Mouse (Mus musculus): ENCODE results near the gene Fah. TPM values are rescaled to one million over a fixed set of nuclear protein-coding genes. Genes with fewer than 3 reads are reported as not detected.
A peak's percentile ranks its signal among the peaks of the same experiment; 100 is the strongest.

Gene Fah
- 15.0 TPM in 2 replicates for polyA plus RNA-seq (2015; fragmentation: Nextera tagmentation; extraction: Ambion mirVana)

DNA sequence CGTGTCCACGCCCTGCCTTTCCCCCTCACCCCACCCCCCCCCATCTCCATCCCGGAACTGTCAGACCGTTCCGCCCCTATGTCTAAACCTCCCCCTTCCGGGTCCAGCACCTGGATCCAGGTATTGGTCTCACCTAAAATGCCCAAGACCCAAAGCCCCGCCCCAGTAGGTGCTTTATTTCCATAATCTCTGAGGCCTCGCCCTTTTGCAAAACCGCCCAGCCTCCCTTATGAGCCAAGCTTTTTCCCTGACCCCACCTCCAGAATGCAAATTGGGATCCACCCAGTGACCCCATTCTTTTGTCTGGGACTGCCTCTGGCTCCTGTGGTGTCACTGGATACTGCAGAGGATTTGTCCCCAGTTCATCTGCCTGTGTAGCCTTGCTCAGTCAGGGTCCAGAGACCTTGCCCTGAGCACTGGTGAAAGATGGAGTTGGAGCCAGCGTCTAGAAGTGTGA is at the start of gene Fah:
Fah (minus strand) TSS at position 430 of the 457 bp plus-strand sequence.
- H3K4me3 ChIP-seq (replicated peaks; ENCODE audit: low read length), result peak within 1 kb of the TSS; percentile 61
- peak within 1 kb of the TSS; percentile 70 for H3K9ac ChIP-seq (ENCODE audit: low read length)
- H3K9me3 ChIP-seq (replicated peaks; ENCODE audit: control insufficient read depth, low read length), result no peaks in the 10 kb centered on the region
- 2% methylated on average over 10 of the region's 10 CpGs for WGBS
- H3K4me2 ChIP-seq (ENCODE audit: low read depth, low read length), result peak within 1 kb of the TSS; percentile 97
- ATAC-seq (ENCODE audit: insufficient read depth, low FRiP score), result peak; percentile 73
- no peaks in the 10 kb centered on the region for H3K27me3 ChIP-seq (ENCODE audit: control insufficient read depth, insufficient read depth, low read length)
- H3K4me1 ChIP-seq (ENCODE audit: control insufficient read depth, insufficient read depth, low read length), result peaks cover 9% of the 10 kb centered on the region; the same call in 1 of the 2 replicates
- H3K36me3 ChIP-seq (ENCODE audit: control insufficient read depth, insufficient read depth, low read length), result no peaks in the 10 kb centered on the region
- H3K27ac ChIP-seq (ENCODE audit: low read length), result peak within 1 kb of the TSS; percentile 6; the same call in 1 of the 2 replicates

DNA sequence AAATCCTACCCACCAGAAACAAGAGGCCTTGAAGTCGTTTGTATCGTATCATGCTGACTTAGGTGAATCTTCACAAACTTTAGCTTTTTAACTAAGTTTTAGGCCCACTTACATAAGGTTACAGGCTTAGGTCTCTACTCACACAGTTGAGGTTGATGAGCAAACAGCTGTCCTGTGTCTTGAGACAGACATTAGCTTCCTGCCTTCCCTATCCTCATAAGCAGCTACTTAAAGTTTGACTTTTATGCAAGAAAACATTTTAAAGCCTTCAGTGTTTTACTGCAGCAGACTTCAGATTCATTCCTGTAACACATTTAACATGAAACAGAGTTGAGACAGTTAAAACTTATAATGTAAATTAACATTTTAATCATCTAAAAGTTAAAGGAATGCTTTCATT is 46.2 kb upstream of the Fah start:
- Histone ChIP-seq H3K27me3 (ENCODE audit: control insufficient read depth, insufficient read depth, low read length) (no peaks in the 10 kb centered on the region), H3K4me3 (replicated peaks; ENCODE audit: low read length) (no peak overlapping the region), H3K9ac (ENCODE audit: low read length) (no peak overlapping the region), H3K9me3 (replicated peaks; ENCODE audit: control insufficient read depth, low read length) (no peaks in the 10 kb centered on the region), H3K27ac (ENCODE audit: low read length) (no peak overlapping the region), H3K36me3 (ENCODE audit: control insufficient read depth, insufficient read depth, low read length) (no peaks in the 10 kb centered on the region), H3K4me1 (ENCODE audit: control insufficient read depth, insufficient read depth, low read length) (peaks cover 16% of the 10 kb centered on the region), H3K4me2 (ENCODE audit: low read depth, low read length) (no peak overlapping the region)
- 63% methylated on average over 2 of the region's 2 CpGs for WGBS
- no peak for ATAC-seq (ENCODE audit: insufficient read depth, low FRiP score)

DNA sequence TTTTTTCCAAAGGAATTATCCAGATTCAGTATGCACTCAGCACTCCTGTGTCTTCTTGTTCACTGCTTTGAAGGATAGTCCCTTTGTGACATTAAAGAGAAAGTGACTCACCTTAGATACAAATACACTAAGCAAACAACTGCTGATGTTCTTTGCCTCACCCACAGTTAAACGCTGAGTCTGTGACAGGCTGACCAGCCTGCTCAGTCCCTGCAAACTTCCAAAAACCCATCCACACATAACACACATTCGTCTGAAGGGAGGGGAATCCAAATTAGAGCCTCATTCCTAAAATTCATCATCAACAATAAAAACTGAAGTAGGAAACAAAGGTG is 45.4 kb upstream of the Fah start:
- WGBS, result 49% methylated on average over 2 of the region's 2 CpGs
- H3K27me3 ChIP-seq (ENCODE audit: control insufficient read depth, insufficient read depth, low read length), result no peaks in the 10 kb centered on the region
- H3K9ac ChIP-seq (ENCODE audit: low read length), result no peak overlapping the region
- no peak for ATAC-seq (ENCODE audit: insufficient read depth, low FRiP score)
- no peak overlapping the region for H3K27ac ChIP-seq (ENCODE audit: low read length)
- H3K36me3 ChIP-seq (ENCODE audit: control insufficient read depth, insufficient read depth, low read length), result no peaks in the 10 kb centered on the region
- H3K4me2 ChIP-seq (ENCODE audit: low read depth, low read length), result no peak overlapping the region
- H3K4me3 ChIP-seq (replicated peaks; ENCODE audit: low read length), result no peak overlapping the region
- H3K9me3 ChIP-seq (replicated peaks; ENCODE audit: control insufficient read depth, low read length), result no peaks in the 10 kb centered on the region
- H3K4me1 ChIP-seq (ENCODE audit: control insufficient read depth, insufficient read depth, low read length), result peaks cover 16% of the 10 kb centered on the region

GRCm38 (mm10) chr7:84651303-84651986 is 44.9 kb upstream of the Fah start:
- peak; percentile 80 for ATAC-seq (ENCODE audit: insufficient read depth, low FRiP score)
- H3K4me2 ChIP-seq (ENCODE audit: low read depth, low read length), result no peak overlapping the region

GRCm38 (mm10) chr7:84649016-84649415 is 42.5 kb upstream of the Fah start:
- H3K27me3 ChIP-seq (ENCODE audit: control insufficient read depth, insufficient read depth, low read length), result no peaks in the 10 kb centered on the region
- H3K9ac ChIP-seq (ENCODE audit: low read length), result no peak overlapping the region
- H3K36me3 ChIP-seq (ENCODE audit: control insufficient read depth, insufficient read depth, low read length), result no peaks in the 10 kb centered on the region
- peaks cover 14% of the 10 kb centered on the region for H3K4me1 ChIP-seq (ENCODE audit: control insufficient read depth, insufficient read depth, low read length)
- no peak overlapping the region for H3K4me2 ChIP-seq (ENCODE audit: low read depth, low read length)
- H3K9me3 ChIP-seq (replicated peaks; ENCODE audit: control insufficient read depth, low read length), result no peaks in the 10 kb centered on the region
- no peak for ATAC-seq (ENCODE audit: insufficient read depth, low FRiP score)
- H3K4me3 ChIP-seq (replicated peaks; ENCODE audit: low read length), result no peak overlapping the region
- H3K27ac ChIP-seq (ENCODE audit: low read length), result no peak overlapping the region
- WGBS, result 85% methylated on average over 2 of the region's 2 CpGs

More at GRCm38 (mm10) chr7:84651303-84651986, 44.9 kb upstream of the Fah start:
- Histone ChIP-seq H3K4me3 (replicated peaks; ENCODE audit: low read length) (no peak overlapping the region), H3K4me1 (ENCODE audit: control insufficient read depth, insufficient read depth, low read length) (peaks cover 16% of the 10 kb centered on the region), H3K27ac (ENCODE audit: low read length) (peak overlapping the region; percentile 46; the same call in 1 of the 2 replicates), H3K9ac (ENCODE audit: low read length) (no peak overlapping the region), H3K27me3 (ENCODE audit: control insufficient read depth, insufficient read depth, low read length) (no peaks in the 10 kb centered on the region), H3K9me3 (replicated peaks; ENCODE audit: control insufficient read depth, low read length) (no peaks in the 10 kb centered on the region), H3K36me3 (ENCODE audit: control insufficient read depth, insufficient read depth, low read length) (no peaks in the 10 kb centered on the region)
- WGBS, result 97% methylated on average over 4 of the region's 4 CpGs

DNA sequence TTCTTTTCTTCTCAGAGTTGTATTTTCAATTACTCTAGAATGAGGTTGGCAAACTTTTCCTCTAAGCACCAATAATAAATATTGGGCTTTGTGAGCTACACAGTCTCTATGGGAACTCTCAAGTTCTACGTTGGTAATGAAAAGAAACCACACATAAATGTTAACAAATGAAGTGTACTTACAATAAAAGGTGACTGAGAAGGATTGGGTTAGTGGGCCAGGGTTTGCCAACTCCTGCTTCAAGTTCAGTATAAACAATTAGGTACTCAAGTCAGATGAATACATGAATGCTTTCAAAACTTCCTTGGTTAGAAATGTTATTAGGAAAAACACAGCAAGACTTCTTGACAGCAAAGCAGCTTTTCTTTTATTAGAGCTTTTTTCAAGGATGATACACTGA is 39.7 kb upstream of the Fah start:
- Histone ChIP-seq H3K36me3 (ENCODE audit: control insufficient read depth, insufficient read depth, low read length) (no peaks in the 10 kb centered on the region), H3K27ac (ENCODE audit: low read length) (no peak overlapping the region), H3K4me2 (ENCODE audit: low read depth, low read length) (no peak overlapping the region), H3K9ac (ENCODE audit: low read length) (no peak overlapping the region), H3K4me1 (ENCODE audit: control insufficient read depth, insufficient read depth, low read length) (peaks cover 6% of the 10 kb centered on the region; the same call in 1 of the 2 replicates), H3K4me3 (replicated peaks; ENCODE audit: low read length) (no peak overlapping the region), H3K27me3 (ENCODE audit: control insufficient read depth, insufficient read depth, low read length) (no peaks in the 10 kb centered on the region), H3K9me3 (replicated peaks; ENCODE audit: control insufficient read depth, low read length) (no peaks in the 10 kb centered on the region)
- WGBS, result 51% methylated on average over 1 of the region's 1 CpGs
- ATAC-seq (ENCODE audit: insufficient read depth, low FRiP score), result no peak

DNA sequence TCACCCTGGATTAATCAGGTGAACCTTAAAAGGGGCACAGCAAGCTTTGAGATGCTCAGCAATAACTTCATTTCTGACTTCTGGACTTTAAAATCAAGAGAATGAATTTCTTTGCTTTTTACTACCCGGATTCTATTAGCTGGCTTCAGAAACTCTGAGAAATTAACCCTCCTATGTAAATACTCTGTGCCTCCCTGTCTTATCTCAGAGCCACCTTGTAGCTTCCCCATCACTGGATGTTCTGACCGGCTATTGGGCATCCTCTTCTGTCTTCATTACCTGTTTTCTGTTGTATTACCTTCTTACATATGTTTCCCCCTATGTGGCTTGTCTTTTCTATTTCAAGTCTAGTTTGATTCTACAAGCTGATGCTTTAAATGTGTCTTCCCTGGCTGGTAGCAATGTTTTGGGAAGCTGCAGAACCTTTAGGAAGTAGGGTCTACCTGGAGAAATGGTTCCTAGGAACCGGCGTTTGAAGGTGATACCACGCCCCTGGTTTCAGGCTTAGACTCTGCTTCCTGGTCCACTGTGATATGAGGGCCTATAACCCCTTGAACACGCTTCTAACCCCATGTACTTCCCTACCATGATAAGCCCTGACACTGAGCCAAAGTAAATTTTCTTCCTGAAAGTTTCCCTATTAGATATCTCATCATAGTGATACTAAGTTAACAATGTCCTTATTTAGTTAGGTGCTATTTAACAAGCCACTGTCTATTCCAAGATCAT is 36.9 kb upstream of the Fah start:
- no peak overlapping the region for H3K27ac ChIP-seq (ENCODE audit: low read length)

DNA sequence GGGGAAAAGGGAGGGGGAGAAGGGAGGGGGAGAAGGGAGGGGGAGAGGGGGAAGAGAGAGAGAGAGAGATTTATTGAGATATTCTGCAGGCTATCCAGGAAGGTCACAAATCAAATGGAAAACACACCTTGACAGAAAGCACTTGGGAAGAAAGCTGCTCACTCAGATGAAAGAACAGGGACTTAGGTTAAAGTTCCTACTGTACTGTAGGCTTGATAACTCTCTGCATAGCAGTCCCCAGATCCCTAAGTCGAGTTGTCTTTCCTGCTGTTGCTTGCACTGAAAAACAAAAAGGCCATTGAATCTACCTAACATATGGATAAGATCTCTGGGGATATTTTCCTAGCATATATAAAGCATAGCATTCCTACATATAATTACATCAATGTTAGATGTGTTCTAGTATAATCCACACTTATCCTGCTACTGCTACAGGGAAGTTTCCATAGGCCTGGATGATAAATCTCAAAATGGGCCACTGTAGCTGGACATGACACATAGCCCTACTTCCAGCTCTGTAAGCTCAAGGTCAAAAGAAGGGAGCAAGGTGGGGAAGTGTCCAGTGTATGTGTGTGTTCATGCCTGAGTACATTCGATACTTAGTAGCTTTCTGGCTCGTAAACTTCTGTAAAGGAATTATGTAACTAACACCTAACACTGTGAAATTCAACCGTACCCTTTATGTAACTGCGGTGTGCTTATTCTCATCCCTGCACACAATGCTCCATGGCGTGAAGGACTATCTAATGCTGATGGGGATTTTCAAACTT is 35.8 kb upstream of the Fah start:
- WGBS, result 82% methylated on average over 6 of the region's 6 CpGs
- Histone ChIP-seq H3K4me1 (ENCODE audit: control insufficient read depth, insufficient read depth, low read length) (no peaks in the 10 kb centered on the region), H3K36me3 (ENCODE audit: control insufficient read depth, insufficient read depth, low read length) (no peaks in the 10 kb centered on the region), H3K9me3 (replicated peaks; ENCODE audit: control insufficient read depth, low read length) (no peaks in the 10 kb centered on the region), H3K27me3 (ENCODE audit: control insufficient read depth, insufficient read depth, low read length) (no peaks in the 10 kb centered on the region), H3K4me3 (replicated peaks; ENCODE audit: low read length) (no peak overlapping the region), H3K27ac (ENCODE audit: low read length) (no peak overlapping the region), H3K9ac (ENCODE audit: low read length) (no peak overlapping the region), H3K4me2 (ENCODE audit: low read depth, low read length) (no peak overlapping the region)
- no peak for ATAC-seq (ENCODE audit: insufficient read depth, low FRiP score)

More for the DNA sequence above, 36.9 kb upstream of the Fah start:
- no peak overlapping the region for H3K4me3 ChIP-seq (replicated peaks; ENCODE audit: low read length)
- H3K4me1 ChIP-seq (ENCODE audit: control insufficient read depth, insufficient read depth, low read length), result no peaks in the 10 kb centered on the region
- ATAC-seq (ENCODE audit: insufficient read depth, low FRiP score), result no peak
- H3K9ac ChIP-seq (ENCODE audit: low read length), result no peak overlapping the region
- H3K4me2 ChIP-seq (ENCODE audit: low read depth, low read length), result no peak overlapping the region
- no peaks in the 10 kb centered on the region for H3K9me3 ChIP-seq (replicated peaks; ENCODE audit: control insufficient read depth, low read length)
- no peaks in the 10 kb centered on the region for H3K27me3 ChIP-seq (ENCODE audit: control insufficient read depth, insufficient read depth, low read length)
- H3K36me3 ChIP-seq (ENCODE audit: control insufficient read depth, insufficient read depth, low read length), result no peaks in the 10 kb centered on the region
- WGBS, result 82% methylated on average over 6 of the region's 6 CpGs

GRCm38 (mm10) chr7:84636939-84637338 is 30.4 kb upstream of the Fah start:
- Histone ChIP-seq H3K4me2 (ENCODE audit: low read depth, low read length) (no peak overlapping the region), H3K9me3 (replicated peaks; ENCODE audit: control insufficient read depth, low read length) (no peaks in the 10 kb centered on the region), H3K9ac (ENCODE audit: low read length) (no peak overlapping the region), H3K27me3 (ENCODE audit: control insufficient read depth, insufficient read depth, low read length) (no peaks in the 10 kb centered on the region), H3K36me3 (ENCODE audit: control insufficient read depth, insufficient read depth, low read length) (0 out of 2 replicates have a peak, but pooled peaks cover 3% of the 10 kb centered on the region), H3K4me1 (ENCODE audit: control insufficient read depth, insufficient read depth, low read length) (no peaks in the 10 kb centered on the region), H3K4me3 (replicated peaks; ENCODE audit: low read length) (no peak overlapping the region), H3K27ac (ENCODE audit: low read length) (no peak overlapping the region)
- ATAC-seq (ENCODE audit: insufficient read depth, low FRiP score), result no peak
